Mouse (Mus musculus) kidney, postnatal 0 days (tissue): ENCODE measurements around the gene Srsf2. TPM values are rescaled to one million over a fixed set of nuclear protein-coding genes. Genes with fewer than 3 reads are reported as not detected.

Experiments used
- ATAC-seq: fragments of 200-750 bp; cut with Nextera tagmentation; replicated peaks from 2 replicates; pipeline ENCODE4 v1.8.0; 2017; ENCODE audit warnings: low read depth, moderate number of reproducible peaks, moderate TSS enrichment, moderate library complexity; ENCODE audit not compliant: low FRiP score
- DNase-seq: peaks from one replicate; pipeline ENCODE4 v3.0.0-alpha.2; 2016; ENCODE audit warnings: low spot score
- H3K27ac ChIP-seq: fragments of 300-500 bp; sonication (generic); 2 replicates; pipeline ENCODE4 v1.5.1; 2014; ENCODE audit warnings: mild to moderate bottlenecking
- H3K27me3 ChIP-seq: fragments of 300-500 bp; sonication (generic); 2 replicates; pipeline ENCODE4 v1.6.1; 2014; ENCODE audit warnings: low read length, mixed read lengths; ENCODE audit not compliant: insufficient read depth
- H3K36me3 ChIP-seq: fragments of 300-500 bp; sonication (generic); 2 replicates; pipeline ENCODE4 v1.6.1; 2014; ENCODE audit warnings: low read length, mixed read lengths; ENCODE audit not compliant: insufficient read depth
- H3K4me1 ChIP-seq: fragments of 300-500 bp; sonication (generic); replicated peaks from 2 replicates; pipeline ENCODE4 v1.6.1; 2014; ENCODE audit warnings: antibody characterized with exemption, low read length, mixed read lengths; ENCODE audit not compliant: insufficient read depth
- H3K4me2 ChIP-seq: fragments of 300-500 bp; sonication (generic); 2 replicates; pipeline ENCODE4 v1.6.1; 2014; ENCODE audit warnings: mild to moderate bottlenecking, low read length, moderate library complexity, mixed read lengths
- H3K4me3 ChIP-seq: fragments of 300-500 bp; sonication (generic); replicated peaks from 2 replicates; pipeline ENCODE4 v1.5.1; 2014; ENCODE audit warnings: low read depth, low read length
- H3K9ac ChIP-seq: fragments of 300-500 bp; sonication (generic); 2 replicates; pipeline ENCODE4 v1.6.1; 2014; ENCODE audit warnings: low read depth, low read length
- H3K9me3 ChIP-seq: fragments of 300-500 bp; sonication (generic); replicated peaks from 2 replicates; pipeline ENCODE4 v1.6.1; 2016; ENCODE audit warnings: low read length, inconsistent platforms, mixed read lengths
- CTCF ChIP-seq: IDR thresholded peaks from 2 replicates; pipeline ENCODE4 v1.5.1; 2016; ENCODE audit warnings: antibody characterized with exemption, low read depth, mild to moderate bottlenecking, moderate library complexity
- WGBS: fragments of 180-500 bp; shearing (Covaris S2); extraction: QIAGEN DNeasy Blood & Tissue Kit; methylation state at CpG from one replicate; pipeline ENCODE4 v1.1.7; 2014; 5-methylcytosine and 5-hydroxymethylcytosine counted together
- polyA plus RNA-seq: library from polyadenylated mRNA; unstranded; fragments of >200 nt; fragmentation: Nextera tagmentation; extraction: Ambion mirVana; gene quantifications from 2 replicates; pipeline ENCODE4 v1.2.1, GENCODE M21; 2015

Gene Srsf2
- polyA plus RNA-seq, 1 experiment from 2014 or later = 665 TPM

GRCm38 (mm10) chr11:116807938-116808606 is 44.8 kb downstream of the Srsf2 start:
- H3K4me2 ChIP-seq = no peak overlapping the region
- peaks cover 14% of the 10 kb centered on the region for H3K4me1 ChIP-seq
- H3K4me3 ChIP-seq = no peak overlapping the region
- DNase-seq (peak; percentile 91), ATAC-seq (peak; percentile 30; the same call in 1 of the 2 replicates)
- H3K9me3 ChIP-seq = no peaks in the 10 kb centered on the region
- H3K36me3 ChIP-seq = 0 out of 2 replicates have a peak, but pooled peaks cover 2% of the 10 kb centered on the region
- no peaks in the 10 kb centered on the region for H3K27me3 ChIP-seq
- WGBS = 27% methylated on average over 7 of the region's 7 CpGs
- TF ChIP-seq CTCF = peak; percentile 96
- H3K9ac ChIP-seq = no peak overlapping the region
- peak overlapping the region; percentile 43; the same call in 1 of the 2 replicates for H3K27ac ChIP-seq

DNA sequence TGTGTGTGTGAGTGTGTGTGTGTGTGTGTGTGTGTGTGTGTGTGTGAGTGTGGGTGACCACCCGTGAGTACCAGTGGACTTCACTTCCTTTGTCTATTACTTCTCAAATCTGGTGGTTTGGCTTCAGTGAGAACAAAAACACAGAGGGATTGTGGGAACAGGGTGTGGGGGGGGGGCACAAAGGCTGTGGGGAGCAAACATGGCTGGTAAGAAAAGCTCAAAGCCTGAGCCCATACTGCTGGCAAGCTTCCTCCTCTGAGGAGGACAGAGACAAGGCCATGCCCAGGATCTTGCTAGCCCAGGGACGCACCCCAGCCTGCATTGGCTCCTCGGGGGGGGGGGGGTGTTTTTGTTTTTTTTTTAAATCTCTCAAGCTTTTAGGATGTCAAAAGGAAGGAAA is 45.4 kb downstream of the Srsf2 start:
- Histone ChIP-seq H3K4me2 (no peak overlapping the region), H3K9ac (no peak overlapping the region), H3K4me1 (peaks cover 9% of the 10 kb centered on the region), H3K9me3 (no peaks in the 10 kb centered on the region), H3K27me3 (no peaks in the 10 kb centered on the region), H3K4me3 (no peak overlapping the region), H3K36me3 (0 out of 2 replicates have a peak, but pooled peaks cover 2% of the 10 kb centered on the region), H3K27ac (peak overlapping the region; percentile 43; the same call in 1 of the 2 replicates)
- WGBS = 55% methylated on average over 3 of the region's 3 CpGs
- no peak for TF ChIP-seq CTCF
- no peak for DNase-seq
- no peak for ATAC-seq

DNA sequence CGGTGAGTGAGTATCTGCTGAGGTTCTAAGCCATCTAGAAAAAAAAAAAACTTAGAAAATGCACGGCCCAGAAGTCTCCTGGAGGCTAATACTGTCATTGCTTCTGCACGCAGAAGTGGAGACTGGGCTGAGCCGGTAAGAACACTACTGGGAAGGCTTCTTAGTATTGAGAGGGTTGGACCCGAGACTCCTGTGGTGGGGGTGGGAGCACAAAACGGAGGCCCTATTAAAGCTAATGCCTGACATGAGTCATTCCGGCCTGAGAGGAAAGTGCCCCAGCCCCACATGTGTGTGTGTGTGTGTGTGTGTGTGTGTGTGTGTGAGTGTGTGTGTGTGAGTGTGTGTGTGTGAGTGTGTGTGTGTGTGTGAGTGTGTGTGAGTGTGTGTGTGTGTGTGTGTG is 45.8 kb downstream of the Srsf2 start:
- no peak overlapping the region for H3K4me2 ChIP-seq
- H3K4me1 ChIP-seq = 0 out of 2 replicates have a peak, but pooled peaks cover 5% of the 10 kb centered on the region
- no peak for ATAC-seq
- H3K4me3 ChIP-seq = no peak overlapping the region
- peak; percentile 50 for DNase-seq
- H3K9ac ChIP-seq = no peak overlapping the region
- TF ChIP-seq CTCF = no peak; the same call in 1 of the 2 replicates
- 45% methylated on average over 7 of the region's 7 CpGs for WGBS
- no peaks in the 10 kb centered on the region for H3K9me3 ChIP-seq
- H3K36me3 ChIP-seq = 0 out of 2 replicates have a peak, but pooled peaks cover 2% of the 10 kb centered on the region
- H3K27me3 ChIP-seq = no peaks in the 10 kb centered on the region
- no peak overlapping the region for H3K27ac ChIP-seq

GRCm38 (mm10) chr11:116806136-116807071 is 46.5 kb downstream of the Srsf2 start:
- Histone ChIP-seq H3K4me2 (no peak overlapping the region), H3K4me1 (0 out of 2 replicates have a peak, but pooled peaks cover 4% of the 10 kb centered on the region), H3K9me3 (no peaks in the 10 kb centered on the region), H3K27me3 (no peaks in the 10 kb centered on the region), H3K9ac (no peak overlapping the region), H3K27ac (peak overlapping the region; percentile 43; the same call in 1 of the 2 replicates), H3K4me3 (no peak overlapping the region), H3K36me3 (0 out of 2 replicates have a peak, but pooled peaks cover 2% of the 10 kb centered on the region)
- 56% methylated on average over 15 of the region's 15 CpGs for whole genome bisulfite sequencing
- peak; percentile 53 for DNase-seq
- no peak for TF ChIP-seq CTCF
- ATAC-seq = no peak

- Histone ChIP-seq H3K9ac (no peak overlapping the region), H3K4me3 (no peak overlapping the region), H3K27ac (no peak overlapping the region), H3K4me1 (no peaks in the 10 kb centered on the region), H3K36me3 (no peaks in the 10 kb centered on the region), H3K9me3 (no peaks in the 10 kb centered on the region), H3K4me2 (no peak overlapping the region), H3K27me3 (no peaks in the 10 kb centered on the region)
- TF ChIP-seq CTCF = no peak
- WGBS = 78% methylated on average over 5 of the region's 5 CpGs
- ATAC-seq (no peak), DNase-seq (no peak)
Measured at GRCm38 (mm10) chr11:116802709-116803108, 50.2 kb downstream of the Srsf2 start.

GRCm38 (mm10) chr11:116801106-116801505 is 51.8 kb downstream of the Srsf2 start:
- no peak overlapping the region for H3K27ac ChIP-seq
- H3K36me3 ChIP-seq = no peaks in the 10 kb centered on the region
- ATAC-seq = no peak
- no peaks in the 10 kb centered on the region for H3K4me1 ChIP-seq
- H3K4me3 ChIP-seq = no peak overlapping the region
- H3K27me3 ChIP-seq = no peaks in the 10 kb centered on the region
- H3K4me2 ChIP-seq = no peak overlapping the region
- TF ChIP-seq CTCF = no peak
- H3K9ac ChIP-seq = no peak overlapping the region
- DNase-seq = no peak
- no peaks in the 10 kb centered on the region for H3K9me3 ChIP-seq
- WGBS = 73% methylated on average over 5 of the region's 5 CpGs

Other genes starting within 250 kb of the Srsf2 start
- 8.8 and 9.0 TPM in 2 replicates for gene Rhbdf2, start 226.1 kb downstream of the Srsf2 start, polyA plus RNA-seq
- 1.3 and 1.4 TPM in 2 replicates for gene Prcd, start 199.6 kb downstream of the Srsf2 start, polyA plus RNA-seq
- gene Cygb, start 198.8 kb downstream of the Srsf2 start, polyA plus RNA-seq = 35.2 and 37.5 TPM in 2 replicates
- not detected in 2 replicates for gene St6galnac1, start 77.6 kb downstream of the Srsf2 start, polyA plus RNA-seq
- 17.6 and 18.3 TPM in 2 replicates for gene Mxra7, start 25.0 kb downstream of the Srsf2 start, polyA plus RNA-seq
- gene Mettl23, start 9.8 kb downstream of the Srsf2 start, polyA plus RNA-seq = 60.2 and 71.5 TPM in 2 replicates
- gene Jmjd6, start 9.6 kb downstream of the Srsf2 start, polyA plus RNA-seq = 52.8 and 54.1 TPM in 2 replicates
- gene Mfsd11, start 654 bp downstream of the Srsf2 start, polyA plus RNA-seq = 48.4 and 53.6 TPM in 2 replicates
- 0.24 TPM in 1 of 2 replicates, not detected in the other for gene Mgat5b, start 65.8 kb upstream of the Srsf2 start, polyA plus RNA-seq